In the genomic region with DNA sequence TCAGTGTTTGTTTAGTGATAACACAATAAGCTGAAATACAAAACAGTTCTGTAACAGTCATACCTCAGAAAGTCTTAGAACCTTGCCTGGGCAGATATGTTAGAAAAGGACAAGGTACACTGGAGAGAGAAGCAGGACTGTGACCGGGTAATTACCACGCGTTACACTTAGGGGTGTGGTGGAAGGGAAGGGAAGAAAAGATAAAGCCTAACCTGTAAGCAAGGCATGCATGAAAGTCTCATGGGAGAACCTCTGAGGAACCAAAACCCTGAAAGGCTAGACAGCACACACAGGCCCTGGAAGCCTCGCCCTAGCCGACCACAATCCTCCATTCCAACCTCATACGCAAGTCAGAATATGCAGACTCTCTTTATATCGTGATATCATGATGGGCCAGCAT, we compare ENCODE assay signal across 15 mouse cellular contexts. TPM values are rescaled to one million over a fixed set of nuclear protein-coding genes. Genes with fewer than 3 reads are reported as not detected.
DNase-seq lines count a peak whose midpoint lies in the region; ATAC-seq and TF ChIP-seq lines count a peak whose summit lies in the region.
"Had no signal": no experiment of that assay in that cellular context is flagged by ENCODE, and none has a peak within 500 bp of the region (broad histone marks: within the 10 kb centered on the region; RNA-seq: fewer than 3 reads in every experiment).

No protein-coding gene starts in this region.

- H3K9me3 ChIP-seq in kidney, embryonic 14.5 days (ENCODE audit: control insufficient read depth, low read length), result no peaks in the 10 kb centered on the region
- H3K9me3 ChIP-seq in liver, embryonic 14.5 days (ENCODE audit: control insufficient read depth, low read length), result no peaks in the 10 kb centered on the region
- H3K9me3 ChIP-seq in stomach, embryonic 15.5 days, result no peaks in the 10 kb centered on the region
- no peaks in the 10 kb centered on the region for H3K9me3 ChIP-seq in hindbrain, embryonic 12.5 days (replicated peaks)
- H3K9me3 ChIP-seq: hindbrain, embryonic 15.5 days; neural tube, embryonic 12.5 days had no signal

- TF ChIP-seq POLR2A in kidney, adult 2 months (IDR thresholded peaks at IDR 0.05; ENCODE audit: low read depth, low read length), result no peak

- DNase-seq in kidney, adult 2 months, result peak; percentile 32
- peak; percentile 73 for DNase-seq in c-Kit-positive CD71-positive TER-119-positive erythroid progenitor cells, embryonic 14.5 days (ENCODE audit: low spot score)
- DNase-seq in liver, embryonic 14.5 days (ENCODE audit: low read depth in 3 of 3, low spot score in 3 of 3), result peak; percentile 64 to 76 (median 71)
- DNase-seq in right cerebral cortex, postnatal 4 days, result no peak
- no peak for DNase-seq in testis, postnatal 10 days (ENCODE audit: low spot score)
- DNase-seq: embryo, embryonic 11 days; thymus, postnatal 4 days had no signal

- no peaks in the 10 kb centered on the region for H3K36me3 ChIP-seq in kidney, adult 2 months (ENCODE audit: control insufficient read depth, insufficient read depth, low read length)
- H3K36me3 ChIP-seq in kidney, embryonic 14.5 days (ENCODE audit: control insufficient read depth, insufficient read depth, low read length), result no peaks in the 10 kb centered on the region
- no peaks in the 10 kb centered on the region for H3K36me3 ChIP-seq in liver, embryonic 14.5 days (replicated peaks; ENCODE audit: control insufficient read depth, insufficient read depth, low read depth)
- no peaks in the 10 kb centered on the region for H3K36me3 ChIP-seq in stomach, embryonic 15.5 days
- no peaks in the 10 kb centered on the region for H3K36me3 ChIP-seq in hindbrain, embryonic 12.5 days
- H3K36me3 ChIP-seq: hindbrain, embryonic 15.5 days; neural tube, embryonic 12.5 days had no signal

- no peak for ATAC-seq in kidney, embryonic 14.5 days (ENCODE audit: low FRiP score, low TSS enrichment)
- peak; percentile 73 for ATAC-seq in liver, embryonic 14.5 days (ENCODE audit: insufficient read depth)
- ATAC-seq in stomach, embryonic 15.5 days (ENCODE audit: insufficient read depth, low FRiP score, low read depth), result peak; percentile 78
- ATAC-seq in hindbrain, embryonic 12.5 days (ENCODE audit: low FRiP score), result no peak
- ATAC-seq: activated CD4-positive, CD25-positive, alpha-beta regulatory T cell, adult 4 months; forebrain, embryonic 14.5 days had no signal

- no peak overlapping the region for H3K9ac ChIP-seq in kidney, embryonic 14.5 days (ENCODE audit: low read depth, low read length)
- peak overlapping the region; percentile 63 for H3K9ac ChIP-seq in liver, embryonic 14.5 days (replicated peaks)
- no peak overlapping the region for H3K9ac ChIP-seq in stomach, embryonic 15.5 days
- no peak overlapping the region for H3K9ac ChIP-seq in hindbrain, embryonic 12.5 days
- H3K9ac ChIP-seq: hindbrain, embryonic 15.5 days; neural tube, embryonic 12.5 days had no signal

- no peaks in the 10 kb centered on the region for H3K27me3 ChIP-seq in kidney, adult 2 months (replicated peaks; ENCODE audit: control insufficient read depth, insufficient read depth, low read length)
- H3K27me3 ChIP-seq in kidney, embryonic 14.5 days (ENCODE audit: control insufficient read depth, insufficient read depth, low read length), result no peaks in the 10 kb centered on the region
- H3K27me3 ChIP-seq in liver, embryonic 14.5 days (ENCODE audit: control insufficient read depth, insufficient read depth, low read length), result no peaks in the 10 kb centered on the region
- no peaks in the 10 kb centered on the region for H3K27me3 ChIP-seq in stomach, embryonic 15.5 days (replicated peaks)
- no peaks in the 10 kb centered on the region for H3K27me3 ChIP-seq in hindbrain, embryonic 12.5 days
- H3K27me3 ChIP-seq: hindbrain, embryonic 15.5 days; neural tube, embryonic 12.5 days had no signal

- no peak overlapping the region for H3K4me2 ChIP-seq in kidney, embryonic 14.5 days (replicated peaks; ENCODE audit: low read depth, low read length)
- peak overlapping the region; percentile 77 for H3K4me2 ChIP-seq in liver, embryonic 14.5 days (ENCODE audit: low read depth)
- no peak overlapping the region for H3K4me2 ChIP-seq in stomach, embryonic 15.5 days
- no peak overlapping the region for H3K4me2 ChIP-seq in hindbrain, embryonic 12.5 days (replicated peaks)
- H3K4me2 ChIP-seq: hindbrain, embryonic 15.5 days; midbrain, embryonic 11.5 days; neural tube, embryonic 12.5 days had no signal

- TF ChIP-seq EP300 in liver, embryonic 14.5 days (IDR thresholded peaks at IDR 0.05; ENCODE audit: low read depth), result peak; percentile 68

- H3K4me3 ChIP-seq in kidney, adult 2 months (ENCODE audit: insufficient read depth, low read depth, low read length), result no peak overlapping the region
- H3K4me3 ChIP-seq in kidney, embryonic 14.5 days (ENCODE audit: low read length), result no peak overlapping the region
- peak overlapping the region in 1 of 2 experiments; percentile 35; a peak in 3 of 4 replicates for H3K4me3 ChIP-seq in liver, embryonic 14.5 days (ENCODE audit: insufficient read depth in 1 of 2, low read depth in 2 of 2, low read length in 2 of 2)
- no peak overlapping the region for H3K4me3 ChIP-seq in stomach, embryonic 15.5 days (replicated peaks)
- H3K4me3 ChIP-seq in hindbrain, embryonic 12.5 days, result no peak overlapping the region
- H3K4me3 ChIP-seq: hindbrain, embryonic 15.5 days; neural tube, embryonic 12.5 days had no signal

- peaks cover 10% of the 10 kb centered on the region; the same call in 1 of the 2 replicates for H3K4me1 ChIP-seq in kidney, adult 2 months (ENCODE audit: control insufficient read depth, insufficient read depth, low read length)
- H3K4me1 ChIP-seq in kidney, embryonic 14.5 days (ENCODE audit: control insufficient read depth, insufficient read depth, low read length), result peaks cover 8% of the 10 kb centered on the region
- peaks cover 35 to 39% of the 10 kb centered on the region in 2 experiments for H3K4me1 ChIP-seq in liver, embryonic 14.5 days (replicated peaks; ENCODE audit: control insufficient read depth in 2 of 2, insufficient read depth in 2 of 2, low read length in 1 of 2)
- no peaks in the 10 kb centered on the region for H3K4me1 ChIP-seq in stomach, embryonic 15.5 days
- H3K4me1 ChIP-seq in hindbrain, embryonic 12.5 days, result no peaks in the 10 kb centered on the region

- WGBS in kidney, adult 2 months, result 70% methylated on average over 7 of the region's 7 CpGs
- 93% methylated on average over 7 of the region's 7 CpGs for WGBS in kidney, embryonic 14.5 days
- 9% methylated on average over 7 of the region's 7 CpGs for WGBS in liver, embryonic 14.5 days (ENCODE audit: insufficient replicate concordance)
- 80% methylated on average over 7 of the region's 7 CpGs for WGBS in stomach, embryonic 15.5 days
- 93% methylated on average over 7 of the region's 7 CpGs for WGBS in hindbrain, embryonic 12.5 days

- H3K27ac ChIP-seq in kidney, adult 2 months (ENCODE audit: insufficient read depth, low read depth, low read length), result no peak overlapping the region
- no peak overlapping the region for H3K27ac ChIP-seq in kidney, embryonic 14.5 days (ENCODE audit: low read depth, low read length)
- H3K27ac ChIP-seq in liver, embryonic 14.5 days, result peak overlapping the region; percentile 98
- H3K27ac ChIP-seq in stomach, embryonic 15.5 days, result peak overlapping the region; percentile 42
- H3K27ac ChIP-seq in hindbrain, embryonic 12.5 days, result no peak overlapping the region
- H3K27ac ChIP-seq: hindbrain, embryonic 15.5 days; neural tube, embryonic 12.5 days had no signal

- TF ChIP-seq CTCF in kidney, adult 2 months (conservative IDR thresholded peaks at IDR 0.05; ENCODE audit: insufficient read depth, insufficient read length, low read depth, low read length), result no peak
- TF ChIP-seq CTCF in liver, embryonic 14.5 days (IDR thresholded peaks at IDR 0.05; ENCODE audit: low read depth), result no peak

RNA-seq across cellular contexts. Expression of gene Clcn3, which starts 26.3 kb away (rescaled TPM):
- polyA plus RNA-seq in kidney, adult 2 months (2012; rRNA removed), result 24.6 and 27.0 TPM in 2 replicates
- polyA plus RNA-seq in kidney, embryonic 14.5 days (2014; fragmentation: Nextera tagmentation; extraction: Ambion mirVana), result 16.7 and 24.8 TPM in 2 replicates
- polyA plus RNA-seq in liver, embryonic 14.5 days (2012; rRNA removed), result 19.2 and 28.1 TPM in 2 replicates
- polyA plus RNA-seq in liver, embryonic 14.5 days (2014; fragmentation: Nextera tagmentation; extraction: Ambion mirVana), result 34.6 and 38.2 TPM in 2 replicates
- 28.3 and 29.2 TPM in 2 replicates for polyA plus RNA-seq in stomach, embryonic 15.5 days (2015; fragmentation: Nextera tagmentation; extraction: Ambion mirVana)
- polyA plus RNA-seq in hindbrain, embryonic 12.5 days (2016; fragmentation: Nextera tagmentation; extraction: Ambion mirVana), result 46.3 and 47.1 TPM in 2 replicates

RNA-seq across cellular contexts. Expression of gene Nek1, which starts 36.1 kb away (rescaled TPM):
- 2.9 and 3.4 TPM in 2 replicates for polyA plus RNA-seq in kidney, adult 2 months (2012; rRNA removed)
- polyA plus RNA-seq in kidney, embryonic 14.5 days (2014; fragmentation: Nextera tagmentation; extraction: Ambion mirVana), result 15.0 and 24.9 TPM in 2 replicates
- polyA plus RNA-seq in liver, embryonic 14.5 days (2012; rRNA removed), result 1.5 and 2.6 TPM in 2 replicates
- polyA plus RNA-seq in liver, embryonic 14.5 days (2014; fragmentation: Nextera tagmentation; extraction: Ambion mirVana), result 6.7 and 8.5 TPM in 2 replicates
- polyA plus RNA-seq in stomach, embryonic 15.5 days (2015; fragmentation: Nextera tagmentation; extraction: Ambion mirVana), result 17.2 and 17.8 TPM in 2 replicates
- 23.2 and 24.6 TPM in 2 replicates for polyA plus RNA-seq in hindbrain, embryonic 12.5 days (2016; fragmentation: Nextera tagmentation; extraction: Ambion mirVana)

Comparison
In these comparisons a context has a peak if more than half of its experiments do, and no peak if none do; other contexts are left out.
1. DNase-seq: peak in kidney, adult 2 months (single experiment), c-Kit-positive CD71-positive TER-119-positive erythroid progenitor cells, embryonic 14.5 days (single experiment) and liver, embryonic 14.5 days (3 of 3); none in right cerebral cortex, postnatal 4 days (single experiment) and testis, postnatal 10 days (single experiment).
2. H3K27ac ChIP-seq: peak in liver, embryonic 14.5 days (single experiment) and stomach, embryonic 15.5 days (single experiment); none in kidney, adult 2 months (single experiment), kidney, embryonic 14.5 days (single experiment) and hindbrain, embryonic 12.5 days (single experiment).
3. ATAC-seq: peak in liver, embryonic 14.5 days (single experiment) and stomach, embryonic 15.5 days (single experiment); none in kidney, embryonic 14.5 days (single experiment) and hindbrain, embryonic 12.5 days (single experiment).